Mouse (Mus musculus): ENCODE data around the gene Zfp575. TPM values are rescaled to one million over a fixed set of nuclear protein-coding genes. Genes with fewer than 3 reads are reported as not detected.
A peak's percentile ranks its signal among the peaks of the same experiment; 100 is the strongest.

Zfp575 gene
- total and polyA plus RNA-seq, 3 experiments: 0.05 TPM; not detected in 2

DNA sequence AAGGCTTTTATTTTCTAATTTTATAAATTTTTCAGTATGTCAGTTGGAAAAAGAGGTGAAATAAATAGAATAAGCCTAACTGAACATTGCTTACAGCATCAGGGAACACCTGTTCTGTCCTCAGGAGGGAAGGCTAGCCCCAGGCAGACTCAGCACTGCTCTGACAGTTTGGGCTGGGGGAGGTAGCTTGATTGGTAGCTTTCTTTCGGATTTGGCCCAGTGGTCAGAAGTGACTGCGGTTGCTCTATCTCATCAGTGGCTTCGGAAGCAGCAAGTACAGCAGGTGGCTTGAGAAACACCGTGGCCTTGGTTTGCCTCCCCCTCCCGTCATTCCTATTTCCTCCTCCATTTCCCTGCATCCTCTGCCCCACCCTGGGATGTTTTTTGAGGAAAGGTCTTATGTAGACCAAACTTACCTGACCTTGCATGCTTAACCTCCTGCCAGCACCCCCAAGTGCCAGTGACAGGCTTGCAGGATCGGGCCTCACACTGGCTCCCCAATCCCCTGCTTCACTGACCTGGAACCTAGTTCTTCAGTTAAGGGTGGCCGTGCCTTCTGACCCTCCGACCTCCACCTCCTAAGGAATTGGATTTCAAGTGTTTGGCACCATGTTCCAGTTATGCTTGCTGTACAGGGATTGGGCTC lies 24.1 kb downstream of the Zfp575 start:
- Histone ChIP-seq H3K27me3 (ENCODE audit: insufficient read depth, low read length) (no peaks in the 10 kb centered on the region), H3K4me1 (ENCODE audit: insufficient read depth, low read depth, low read length) (peaks cover 6% of the 10 kb centered on the region; the same call in 1 of the 2 replicates), H3K36me3 (replicated peaks) (peaks cover 99% of the 10 kb centered on the region), H3K9me3 (replicated peaks) (no peaks in the 10 kb centered on the region), H3K4me3 (ENCODE audit: low read depth, low read length) (no peak overlapping the region)
- no peak for DNase-seq (ENCODE audit: low spot score)
- no peak for TF ChIP-seq TAL1 (conservative IDR thresholded peaks at IDR 0.05; ENCODE audit: low read depth, low read length)
- TF ChIP-seq GATA2 (IDR thresholded peaks at IDR 0.05; ENCODE audit: borderline replicate concordance, low read depth, low read length): no peak
- no peak for ATAC-seq (ENCODE audit: extremely low read depth, insufficient number of reproducible peaks, low FRiP score, poor library complexity, severe bottlenecking)

DNA sequence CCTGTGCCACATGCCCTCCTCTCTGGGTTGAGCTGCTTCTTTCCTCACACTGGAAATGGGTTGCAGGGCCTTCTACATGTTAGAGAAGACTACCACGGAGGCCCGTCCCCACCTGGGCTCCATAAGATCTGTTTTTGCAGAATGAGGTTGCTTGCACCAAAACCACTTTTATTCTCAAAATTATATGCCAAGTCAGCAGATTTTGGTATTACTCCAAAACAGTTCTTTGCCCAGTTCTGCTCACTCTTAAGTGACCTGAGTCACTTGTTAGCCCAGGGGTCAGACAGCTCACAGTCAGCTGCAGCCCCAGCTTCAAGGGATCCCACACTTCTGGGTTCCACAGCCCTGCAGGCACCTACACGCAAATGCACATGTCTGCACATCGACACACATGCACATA lies 26.0 kb downstream of the Zfp575 start:
- peaks cover 10% of the 10 kb centered on the region; the same call in 1 of the 2 replicates for H3K4me1 ChIP-seq (ENCODE audit: insufficient read depth, low read depth, low read length)
- H3K36me3 ChIP-seq (replicated peaks): peaks cover 96% of the 10 kb centered on the region
- no peak overlapping the region for H3K4me3 ChIP-seq (ENCODE audit: low read depth, low read length)
- no peaks in the 10 kb centered on the region for H3K9me3 ChIP-seq (replicated peaks)
- ATAC-seq (ENCODE audit: extremely low read depth, insufficient number of reproducible peaks, low FRiP score, poor library complexity, severe bottlenecking) (no peak), DNase-seq (ENCODE audit: low spot score) (no peak)
- TF ChIP-seq GATA2 (IDR thresholded peaks at IDR 0.05; ENCODE audit: borderline replicate concordance, low read depth, low read length) (no peak), POLR2AphosphoS5 (IDR thresholded peaks at IDR 0.05; ENCODE audit: insufficient replicate concordance, low read depth, low read length) (no peak), CTCF (IDR thresholded peaks at IDR 0.05; ENCODE audit: low read depth, low read length) (no peak), TAL1 (conservative IDR thresholded peaks at IDR 0.05; ENCODE audit: low read depth, low read length) (no peak), GATA1 (IDR thresholded peaks at IDR 0.05; ENCODE audit: borderline replicate concordance, low read length) (no peak)
- no peaks in the 10 kb centered on the region for H3K27me3 ChIP-seq (ENCODE audit: insufficient read depth, low read length)

DNA sequence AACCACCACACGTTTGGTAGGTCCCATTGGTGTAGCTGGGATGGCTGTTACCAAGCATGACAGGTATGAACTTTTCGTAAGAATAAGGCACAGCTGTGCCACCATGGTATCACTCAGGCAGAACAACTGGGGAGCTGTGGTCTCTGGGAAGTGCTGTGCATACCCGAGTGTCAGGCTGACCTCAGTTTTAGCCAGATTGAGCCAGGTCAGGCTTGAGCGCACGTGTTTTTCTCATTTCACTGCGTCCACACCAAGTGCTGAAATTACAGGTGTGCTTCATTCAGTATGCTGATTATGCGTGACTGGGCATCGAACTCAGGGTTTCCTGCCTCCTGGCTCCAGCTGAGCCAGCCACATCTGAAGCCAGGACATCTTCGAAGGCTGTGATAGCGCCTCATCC lies 31.7 kb downstream of the Zfp575 start:
- Histone ChIP-seq H3K36me3 (replicated peaks) (peaks cover 95% of the 10 kb centered on the region), H3K27me3 (ENCODE audit: insufficient read depth, low read length) (no peaks in the 10 kb centered on the region), H3K4me1 (ENCODE audit: insufficient read depth, low read depth, low read length) (peaks cover 15% of the 10 kb centered on the region; the same call in 1 of the 2 replicates), H3K4me3 (ENCODE audit: low read depth, low read length) (no peak overlapping the region), H3K9me3 (replicated peaks) (no peaks in the 10 kb centered on the region)
- ATAC-seq (ENCODE audit: extremely low read depth, insufficient number of reproducible peaks, low FRiP score, poor library complexity, severe bottlenecking): no peak
- DNase-seq (ENCODE audit: low spot score): no peak
- no peak for TF ChIP-seq POLR2AphosphoS5 (IDR thresholded peaks at IDR 0.05; ENCODE audit: insufficient replicate concordance, low read depth, low read length)
- TF ChIP-seq TAL1 (conservative IDR thresholded peaks at IDR 0.05; ENCODE audit: low read depth, low read length): no peak
- TF ChIP-seq GATA2 (IDR thresholded peaks at IDR 0.05; ENCODE audit: borderline replicate concordance, low read depth, low read length): no peak

DNA sequence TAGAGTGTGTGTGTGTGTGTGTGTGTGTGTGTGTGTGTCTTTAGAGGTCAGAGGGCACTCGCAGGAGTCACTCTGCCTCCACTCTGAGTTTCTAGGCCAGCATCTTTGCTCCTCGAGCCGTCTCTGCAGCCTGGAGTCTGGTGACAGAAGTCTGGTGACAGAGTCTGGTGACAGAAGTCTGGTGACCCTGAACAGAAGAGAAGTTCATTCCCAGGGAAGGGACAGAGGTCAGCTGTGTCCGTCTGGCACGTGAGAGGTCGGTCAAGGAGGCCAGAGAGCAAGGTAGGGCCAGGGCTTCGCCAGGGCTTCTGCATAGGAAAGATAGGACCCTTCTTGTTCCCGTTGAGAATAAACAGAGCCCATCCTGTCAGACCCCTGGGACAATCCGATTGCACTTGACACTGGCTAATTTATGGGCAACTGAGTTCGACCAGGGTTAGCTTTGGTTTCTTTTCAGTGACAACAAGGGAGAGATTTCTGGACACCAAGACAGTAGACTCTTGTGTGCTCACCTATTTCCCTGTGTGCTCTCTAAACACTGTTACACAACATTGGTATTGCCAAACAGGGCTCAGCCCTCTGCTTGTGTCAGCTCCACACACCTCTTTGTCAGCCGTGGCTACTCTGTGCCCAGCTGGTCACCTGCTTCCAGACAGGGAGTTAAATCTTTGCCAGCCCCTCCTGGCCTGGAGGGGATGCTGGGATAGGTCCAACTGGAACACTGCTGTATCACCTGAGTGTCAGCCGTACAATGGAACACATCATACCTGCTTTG lies 35.3 kb downstream of the Zfp575 start:
- ATAC-seq (ENCODE audit: extremely low read depth, insufficient number of reproducible peaks, low FRiP score, poor library complexity, severe bottlenecking) (no peak), DNase-seq (ENCODE audit: low spot score) (no peak)
- no peak overlapping the region for H3K4me3 ChIP-seq (ENCODE audit: low read depth, low read length)
- no peaks in the 10 kb centered on the region for H3K27me3 ChIP-seq (ENCODE audit: insufficient read depth, low read length)
- no peaks in the 10 kb centered on the region for H3K9me3 ChIP-seq (replicated peaks)
- H3K4me1 ChIP-seq (ENCODE audit: insufficient read depth, low read depth, low read length): peaks cover 25% of the 10 kb centered on the region
- H3K36me3 ChIP-seq (replicated peaks): peaks cover 91% of the 10 kb centered on the region
- TF ChIP-seq POLR2AphosphoS5 (IDR thresholded peaks at IDR 0.05; ENCODE audit: insufficient replicate concordance, low read depth, low read length): no peak
- TF ChIP-seq TAL1 (conservative IDR thresholded peaks at IDR 0.05; ENCODE audit: low read depth, low read length): no peak
- TF ChIP-seq CTCF (IDR thresholded peaks at IDR 0.05; ENCODE audit: low read depth, low read length): no peak
- TF ChIP-seq GATA1 (IDR thresholded peaks at IDR 0.05; ENCODE audit: borderline replicate concordance, low read length): no peak
- no peak for TF ChIP-seq GATA2 (IDR thresholded peaks at IDR 0.05; ENCODE audit: borderline replicate concordance, low read depth, low read length)

DNA sequence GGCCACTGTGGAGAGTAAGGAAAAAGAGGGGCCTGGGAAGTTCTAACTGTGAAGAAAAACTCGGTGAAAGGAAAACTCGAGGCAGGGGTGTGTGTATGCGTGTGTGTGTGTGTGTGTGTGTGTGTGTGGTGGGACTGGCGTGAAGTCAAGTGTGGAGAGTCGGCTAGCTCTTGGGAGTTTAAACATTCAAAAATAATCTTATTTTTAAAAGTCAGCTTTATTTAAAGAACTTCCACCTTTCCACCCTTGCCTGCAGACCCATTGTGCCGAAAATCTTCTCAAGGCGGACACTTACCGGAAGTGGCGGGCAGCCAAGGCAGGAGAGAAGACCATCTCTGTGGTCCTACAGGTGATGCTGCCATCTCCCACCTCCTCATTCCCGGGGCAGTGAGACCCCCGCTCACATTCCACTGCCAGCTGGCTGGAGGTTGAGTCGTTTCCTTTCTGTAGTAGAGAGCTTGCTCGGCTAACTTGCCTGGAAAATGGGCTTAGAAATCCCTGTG lies 39.9 kb downstream of the Zfp575 start:
- Histone ChIP-seq H3K4me1 (ENCODE audit: insufficient read depth, low read depth, low read length) (peaks cover 36% of the 10 kb centered on the region), H3K4me3 (ENCODE audit: low read depth, low read length) (peak overlapping the region; percentile 87), H3K27me3 (ENCODE audit: insufficient read depth, low read length) (0 out of 2 replicates have a peak, but pooled peaks cover 2% of the 10 kb centered on the region), H3K36me3 (replicated peaks) (peaks cover 50% of the 10 kb centered on the region), H3K9me3 (replicated peaks) (peaks cover 4% of the 10 kb centered on the region; the same call in 1 of the 2 replicates)
- ATAC-seq (ENCODE audit: extremely low read depth, insufficient number of reproducible peaks, low FRiP score, poor library complexity, severe bottlenecking): no peak
- DNase-seq (ENCODE audit: low spot score): no peak
- TF ChIP-seq GATA1 (IDR thresholded peaks at IDR 0.05; ENCODE audit: borderline replicate concordance, low read length) (no peak), TAL1 (conservative IDR thresholded peaks at IDR 0.05; ENCODE audit: low read depth, low read length) (no peak), GATA2 (IDR thresholded peaks at IDR 0.05; ENCODE audit: borderline replicate concordance, low read depth, low read length) (no peak), POLR2AphosphoS5 (IDR thresholded peaks at IDR 0.05; ENCODE audit: insufficient replicate concordance, low read depth, low read length) (no peak)

DNA sequence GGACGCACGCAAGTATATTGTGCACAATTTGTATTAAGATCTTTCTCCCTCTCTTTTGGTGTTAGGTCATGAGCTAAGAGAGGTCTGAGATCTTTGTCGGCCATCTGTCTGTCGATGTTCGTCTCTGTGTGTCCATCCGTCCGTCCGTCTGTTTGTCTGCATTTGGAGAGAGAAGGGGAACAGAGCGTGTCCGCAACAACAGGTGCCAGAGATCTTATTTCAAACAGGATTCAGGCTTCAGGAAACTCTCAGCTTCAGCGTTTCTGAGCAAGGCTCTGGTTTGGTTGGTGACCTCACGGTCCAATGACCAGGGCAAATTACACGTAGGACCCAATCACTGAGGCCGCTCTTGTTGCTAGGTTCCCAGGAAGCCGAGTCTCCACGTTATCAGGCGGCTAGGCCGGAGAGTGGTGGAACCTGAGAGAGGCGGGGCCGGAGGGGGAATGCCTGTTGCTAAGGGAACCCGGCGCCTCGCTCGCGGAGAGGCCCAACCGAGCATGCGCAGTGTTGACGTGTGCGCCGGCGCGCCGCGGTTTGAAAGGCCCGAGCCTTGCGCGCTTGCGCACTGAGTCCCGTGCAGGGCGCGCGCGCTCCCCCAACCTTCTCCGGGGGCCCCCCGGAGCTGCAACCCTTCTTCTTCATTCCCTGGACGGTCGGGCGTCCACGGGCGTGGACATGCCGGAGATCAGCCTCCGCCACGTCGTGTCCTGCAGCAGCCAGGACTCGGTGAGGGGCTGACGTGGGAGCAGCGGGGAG lies 40.6 kb downstream of the Zfp575 start:
- Histone ChIP-seq H3K36me3 (replicated peaks) (peaks cover 42% of the 10 kb centered on the region), H3K9me3 (replicated peaks) (peaks cover 4% of the 10 kb centered on the region; the same call in 1 of the 2 replicates), H3K27me3 (ENCODE audit: insufficient read depth, low read length) (peaks cover 9% of the 10 kb centered on the region; the same call in 1 of the 2 replicates), H3K4me3 (ENCODE audit: low read depth, low read length) (peak overlapping the region; percentile 87), H3K4me1 (ENCODE audit: insufficient read depth, low read depth, low read length) (peaks cover 34% of the 10 kb centered on the region)
- ATAC-seq (ENCODE audit: extremely low read depth, insufficient number of reproducible peaks, low FRiP score, poor library complexity, severe bottlenecking): peak; percentile 99
- no peak for TF ChIP-seq GATA2 (IDR thresholded peaks at IDR 0.05; ENCODE audit: borderline replicate concordance, low read depth, low read length)
- no peak for TF ChIP-seq TAL1 (conservative IDR thresholded peaks at IDR 0.05; ENCODE audit: low read depth, low read length)
- TF ChIP-seq GATA1 (IDR thresholded peaks at IDR 0.05; ENCODE audit: borderline replicate concordance, low read length): no peak
- TF ChIP-seq POLR2AphosphoS5 (IDR thresholded peaks at IDR 0.05; ENCODE audit: insufficient replicate concordance, low read depth, low read length): no peak
- TF ChIP-seq CTCF (IDR thresholded peaks at IDR 0.05; ENCODE audit: low read depth, low read length): no peak
- DNase-seq (ENCODE audit: low spot score): peak; percentile 100
